Mouse (Mus musculus) limb, embryonic 11.5 days (tissue): Measurements from ENCODE around the gene Psd. TPM values are rescaled to one million over a fixed set of nuclear protein-coding genes. Genes with fewer than 3 reads are reported as not detected.

Experiments
- ATAC-seq: fragments of 200-750 bp; cut with Nextera tagmentation; 2 replicates; pipeline ENCODE4 v1.8.0; 2017; ENCODE audit warnings: low read depth; ENCODE audit not compliant: insufficient number of reproducible peaks, low FRiP score, low TSS enrichment
- DNase-seq: peaks from one replicate; pipeline ENCODE4 v3.0.0-alpha.2; 2015; ENCODE audit warnings: low spot score
- H3K27ac ChIP-seq: fragments of 300-500 bp; sonication (generic); replicated peaks from 2 replicates; pipeline ENCODE4 v1.5.1; 2014; ENCODE audit warnings: low read depth, mild to moderate bottlenecking, low read length
- H3K27me3 ChIP-seq: fragments of 300-500 bp; sonication (generic); 2 replicates; pipeline ENCODE4 v1.6.1; 2014; ENCODE audit warnings: mild to moderate bottlenecking, low read length, mixed read lengths; ENCODE audit not compliant: control insufficient read depth, insufficient read depth
- H3K36me3 ChIP-seq: fragments of 300-500 bp; sonication (generic); 2 replicates; pipeline ENCODE4 v1.6.1; 2014; ENCODE audit warnings: mild to moderate bottlenecking, low read length, moderate library complexity, mixed read lengths; ENCODE audit not compliant: control insufficient read depth, insufficient read depth
- H3K4me1 ChIP-seq: fragments of 300-500 bp; sonication (generic); 2 replicates; pipeline ENCODE4 v1.6.1; 2014; ENCODE audit warnings: low read length, mixed read lengths; ENCODE audit not compliant: control insufficient read depth, insufficient read depth
- H3K4me2 ChIP-seq: fragments of 300-500 bp; sonication (generic); 2 replicates; pipeline ENCODE4 v1.6.1; 2014; ENCODE audit warnings: low read depth, mild to moderate bottlenecking, moderate library complexity; ENCODE audit not compliant: severe bottlenecking
- H3K4me3 ChIP-seq: fragments of 300-500 bp; sonication (generic); 2 replicates; pipeline ENCODE4 v1.5.1; 2014; ENCODE audit warnings: low read depth, low read length
- H3K9ac ChIP-seq: fragments of 300-500 bp; sonication (generic); 2 replicates; pipeline ENCODE4 v1.6.1; 2014; ENCODE audit warnings: mild to moderate bottlenecking, low read length
- H3K9me3 ChIP-seq: fragments of 300-500 bp; sonication (generic); 2 replicates; pipeline ENCODE4 v1.6.1; 2016; ENCODE audit warnings: low read length; ENCODE audit not compliant: control insufficient read depth
- WGBS: fragments of 180-500 bp; shearing (Covaris S2); extraction: QIAGEN DNeasy Blood & Tissue Kit; methylation state at CpG from one replicate; pipeline ENCODE4 v1.1.7; 2014; 5-methylcytosine and 5-hydroxymethylcytosine counted together
- microRNA counts: library from miRNA; unstranded; fragments of <30 nt; microRNA quantifications from one replicate; lab custom pipeline; 2016
- microRNA-seq: library from miRNA; unstranded; fragments of <30 nt; microRNA quantifications from one replicate; pipeline ENCODE4, GENCODE M21; 2016
- polyA plus RNA-seq: library from polyadenylated mRNA; unstranded; fragments of >200 nt; fragmentation: Nextera tagmentation; extraction: Ambion mirVana; gene quantifications from 2 replicates; pipeline ENCODE4 v1.2.1, GENCODE M21; 2014

The Psd gene
- polyA plus RNA-seq, 1 experiment from 2014 or later, result 1.7 TPM

DNA sequence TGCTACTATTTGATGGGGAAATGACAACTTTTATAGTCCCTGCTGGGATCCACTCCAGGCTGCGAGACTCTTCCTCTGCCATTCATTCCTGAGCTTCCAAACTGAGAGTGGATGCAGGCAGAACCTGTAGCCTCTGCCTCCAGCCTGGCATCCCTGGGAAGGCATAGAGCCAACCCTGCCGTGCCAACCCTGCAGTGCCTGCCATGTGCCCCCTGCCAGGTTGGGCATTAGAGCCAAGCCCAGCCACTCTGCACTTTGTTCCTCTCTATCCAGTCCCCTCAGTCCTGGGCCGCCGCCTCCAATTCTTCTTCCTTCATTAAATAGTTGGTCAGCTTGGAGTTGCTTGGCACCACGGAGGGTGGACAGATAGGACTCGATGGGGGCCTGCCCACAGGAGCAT is 40.9 kb downstream of the Psd start:
- H3K27me3 ChIP-seq, result no peaks in the 10 kb centered on the region
- no peak overlapping the region for H3K4me3 ChIP-seq
- no peak overlapping the region for H3K4me2 ChIP-seq
- no peak overlapping the region for H3K9ac ChIP-seq
- DNase-seq, result no peak
- H3K4me1 ChIP-seq, result no peaks in the 10 kb centered on the region
- WGBS, result 95% methylated on average over 6 of the region's 6 CpGs
- H3K9me3 ChIP-seq, result no peaks in the 10 kb centered on the region
- no peak overlapping the region for H3K27ac ChIP-seq
- no peak for ATAC-seq
- H3K36me3 ChIP-seq, result peaks cover 14% of the 10 kb centered on the region

DNA sequence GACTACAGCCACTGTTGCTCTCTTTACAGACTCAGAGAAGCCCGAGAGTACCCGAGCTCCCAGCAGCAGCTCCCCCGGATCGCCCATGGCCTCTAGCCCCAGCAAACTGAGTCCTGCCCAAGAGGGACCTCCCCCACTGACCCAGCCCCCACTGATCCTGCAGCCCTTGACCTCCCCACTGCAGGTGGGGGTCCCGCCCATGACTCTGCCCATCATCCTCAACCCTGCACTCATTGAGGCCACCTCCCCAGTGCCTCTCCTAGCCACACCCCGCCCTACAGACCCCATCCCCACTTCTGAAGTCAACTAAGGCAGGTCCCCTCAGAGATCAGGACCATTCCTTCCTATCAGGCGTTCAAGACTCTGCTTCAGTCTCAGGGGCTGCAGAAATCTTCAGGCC is 41.3 kb downstream of the Psd start:
- DNase-seq (no peak), ATAC-seq (no peak)
- 86% methylated on average over 7 of the region's 7 CpGs for WGBS
- Histone ChIP-seq H3K9ac (no peak overlapping the region), H3K4me2 (no peak overlapping the region), H3K9me3 (no peaks in the 10 kb centered on the region), H3K4me1 (no peaks in the 10 kb centered on the region), H3K27ac (no peak overlapping the region), H3K27me3 (no peaks in the 10 kb centered on the region), H3K36me3 (peaks cover 14% of the 10 kb centered on the region), H3K4me3 (no peak overlapping the region)

GRCm38 (mm10) chr19:46284686-46285085 is 42.3 kb downstream of the Psd start:
- H3K27me3 ChIP-seq, result no peaks in the 10 kb centered on the region
- H3K9ac ChIP-seq, result no peak overlapping the region
- ATAC-seq (no peak), DNase-seq (no peak)
- H3K4me1 ChIP-seq, result no peaks in the 10 kb centered on the region
- H3K4me3 ChIP-seq, result no peak overlapping the region
- H3K4me2 ChIP-seq, result no peak overlapping the region
- no peaks in the 10 kb centered on the region for H3K9me3 ChIP-seq
- no peak overlapping the region for H3K27ac ChIP-seq
- H3K36me3 ChIP-seq, result peaks cover 14% of the 10 kb centered on the region
- 93% methylated on average over 4 of the region's 4 CpGs for WGBS

- H3K4me3 ChIP-seq, result no peak overlapping the region
- 89% methylated on average over 11 of the region's 11 CpGs for WGBS
- H3K36me3 ChIP-seq, result peaks cover 14% of the 10 kb centered on the region
- H3K27me3 ChIP-seq, result no peaks in the 10 kb centered on the region
- no peak overlapping the region for H3K4me2 ChIP-seq
- no peaks in the 10 kb centered on the region for H3K4me1 ChIP-seq
- ATAC-seq (no peak), DNase-seq (no peak)
- no peaks in the 10 kb centered on the region for H3K9me3 ChIP-seq
- H3K9ac ChIP-seq, result no peak overlapping the region
- no peak overlapping the region for H3K27ac ChIP-seq
These were observed 44.7 kb downstream of the Psd start for GRCm38 (mm10) chr19:46282081-46282849.

GRCm38 (mm10) chr19:46275307-46275706 is 51.6 kb downstream of the Psd start:
- no peaks in the 10 kb centered on the region for H3K9me3 ChIP-seq
- H3K36me3 ChIP-seq, result peaks cover 13% of the 10 kb centered on the region
- H3K4me2 ChIP-seq, result no peak overlapping the region
- no peak for DNase-seq
- no peak overlapping the region for H3K4me3 ChIP-seq
- no peaks in the 10 kb centered on the region for H3K4me1 ChIP-seq
- H3K27ac ChIP-seq, result no peak overlapping the region
- no peaks in the 10 kb centered on the region for H3K27me3 ChIP-seq
- ATAC-seq, result no peak
- H3K9ac ChIP-seq, result no peak overlapping the region

- DNase-seq (peak; percentile 34), ATAC-seq (no peak)
- H3K4me2 ChIP-seq, result no peak overlapping the region
- H3K4me3 ChIP-seq, result no peak overlapping the region
- 91% methylated on average over 7 of the region's 7 CpGs for WGBS
- no peaks in the 10 kb centered on the region for H3K9me3 ChIP-seq
- H3K9ac ChIP-seq, result no peak overlapping the region
- H3K27me3 ChIP-seq, result no peaks in the 10 kb centered on the region
- H3K27ac ChIP-seq, result no peak overlapping the region
- H3K4me1 ChIP-seq, result no peaks in the 10 kb centered on the region
- H3K36me3 ChIP-seq, result peaks cover 9% of the 10 kb centered on the region
These were observed 62.2 kb downstream of the Psd start for GRCm38 (mm10) chr19:46264762-46265161.

MicroRNAs encoded within 50 kb of the gene (microRNA counts, 519-probe panel; counts per million panel counts)
- 1,612 counts per million, percentile 10 among the panel's probes with 10 or more counts for microRNA mmu-miR-146b (lab: Ali Mortazavi, UCI)

Small RNA genes within 50 kb of the gene (microRNA-seq; reads per million reads assigned to microRNA genes)
- not detected for gene Mir146b

Other genes with a start within 250 kb of the Psd start
- 0.23 and 0.30 TPM in 2 replicates for gene Elovl3, start 195.3 kb downstream of the Psd start, polyA plus RNA-seq
- 3.4 and 4.4 TPM in 2 replicates for gene Pitx3, start 178.8 kb downstream of the Psd start, polyA plus RNA-seq
- 35.0 and 37.8 TPM in 2 replicates for gene Gbf1, start 174.6 kb downstream of the Psd start, polyA plus RNA-seq
- gene Nfkb2, start 22.8 kb downstream of the Psd start, polyA plus RNA-seq, result 6.8 and 7.0 TPM in 2 replicates
- 10.9 and 15.1 TPM in 2 replicates for gene Fbxl15, start 1.0 kb upstream of the Psd start, polyA plus RNA-seq
- 163 and 179 TPM in 2 replicates for gene Cuedc2, start 11.5 kb upstream of the Psd start, polyA plus RNA-seq
- gene Mfsd13a, start 14.0 kb upstream of the Psd start, polyA plus RNA-seq, result 5.3 and 5.7 TPM in 2 replicates
- gene 2310034G01Rik, start 23.1 kb upstream of the Psd start, polyA plus RNA-seq, result 1.2 and 1.8 TPM in 2 replicates
- 147 and 158 TPM in 2 replicates for gene Actr1a, start 68.6 kb upstream of the Psd start, polyA plus RNA-seq
- 45.3 and 46.8 TPM in 2 replicates for gene Sufu, start 69.7 kb upstream of the Psd start, polyA plus RNA-seq
- 16.7 and 18.0 TPM in 2 replicates for gene Trim8, start 174.5 kb upstream of the Psd start, polyA plus RNA-seq
- 128 and 133 TPM in 2 replicates for gene Arl3, start 246.0 kb upstream of the Psd start, polyA plus RNA-seq
- 15.2 and 15.6 TPM in 2 replicates for gene Sfxn2, start 246.2 kb upstream of the Psd start, polyA plus RNA-seq